Mouse (Mus musculus) kidney, embryonic 15.5 days (tissue): ENCODE data around the gene Tbx5. TPM values are rescaled to one million over a fixed set of nuclear protein-coding genes. Genes with fewer than 3 reads are reported as not detected.

Experiments used
- ATAC-seq: fragments of 200-750 bp; cut with Nextera tagmentation; replicated peaks from 2 replicates; pipeline ENCODE4 v1.8.0; 2017; ENCODE audit warnings: moderate TSS enrichment; ENCODE audit not compliant: low FRiP score
- H3K27ac ChIP-seq: fragments of 300-500 bp; sonication (generic); 2 replicates; pipeline ENCODE4 v1.5.1; 2015; ENCODE audit warnings: mild to moderate bottlenecking, inconsistent platforms
- H3K27me3 ChIP-seq: fragments of 300-500 bp; sonication (generic); 2 replicates; pipeline ENCODE4 v1.6.1; 2015; ENCODE audit warnings: inconsistent platforms
- H3K36me3 ChIP-seq: fragments of 300-500 bp; sonication (generic); 2 replicates; pipeline ENCODE4 v1.6.1; 2015; ENCODE audit warnings: inconsistent platforms
- H3K4me1 ChIP-seq: fragments of 300-500 bp; sonication (generic); 2 replicates; pipeline ENCODE4 v1.6.1; 2015; ENCODE audit warnings: inconsistent platforms
- H3K4me2 ChIP-seq: fragments of 300-500 bp; sonication (generic); 2 replicates; pipeline ENCODE4 v1.6.1; 2015; ENCODE audit warnings: moderate library complexity, mild to moderate bottlenecking, inconsistent platforms
- H3K4me3 ChIP-seq: fragments of 300-500 bp; sonication (generic); replicated peaks from 2 replicates; pipeline ENCODE4 v1.5.1; 2015; ENCODE audit warnings: mild to moderate bottlenecking, inconsistent platforms
- H3K9ac ChIP-seq: fragments of 300-500 bp; sonication (generic); 2 replicates; pipeline ENCODE4 v1.6.1; 2015; ENCODE audit warnings: mild to moderate bottlenecking, inconsistent platforms
- H3K9me3 ChIP-seq: fragments of 300-500 bp; sonication (generic); replicated peaks from 2 replicates; pipeline ENCODE4 v1.6.1; 2016; ENCODE audit warnings: inconsistent platforms
- WGBS: fragments of 180-500 bp; shearing (Covaris S2); methylation state at CpG from one replicate; pipeline ENCODE4 v1.1.7; 2015; ENCODE audit warnings: mixed read lengths; 5-methylcytosine and 5-hydroxymethylcytosine counted together
- polyA plus RNA-seq: library from polyadenylated mRNA; unstranded; fragments of >200 nt; fragmentation: Nextera tagmentation; extraction: Ambion mirVana; gene quantifications from 2 replicates; pipeline ENCODE4 v1.2.1, GENCODE M21; 2015

Gene Tbx5
- 0.14 TPM in 1 of 2 replicates, not detected in the other for polyA plus RNA-seq

DNA sequence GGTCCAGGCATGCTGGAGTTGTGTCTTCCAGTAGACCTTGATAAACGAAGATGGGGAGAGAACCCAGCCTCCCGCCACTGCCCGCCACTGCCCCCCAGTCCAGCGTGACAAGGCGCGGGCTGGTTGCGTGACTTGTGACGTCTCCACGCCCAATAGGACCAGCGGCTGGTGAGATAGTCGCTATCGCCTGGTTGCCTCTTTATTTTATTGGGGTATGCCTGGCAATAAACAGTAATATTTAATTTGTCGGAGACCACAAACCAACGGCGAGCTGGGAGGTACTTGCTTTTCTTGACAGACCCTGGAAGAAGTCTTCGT lies at the start of gene Tbx5:
Gene Tbx5 (plus strand): TSS at position 190 of the 318 bp plus-strand sequence.
- H3K27me3 ChIP-seq: peaks cover 100% of the 10 kb centered on the region
- no peak within 1 kb of the TSS for H3K9ac ChIP-seq
- no peak within 1 kb of the TSS for H3K27ac ChIP-seq
- no peaks in the 10 kb centered on the region for H3K36me3 ChIP-seq
- peaks cover 12% of the 10 kb centered on the region for H3K4me1 ChIP-seq
- peak within 1 kb of the TSS; percentile 40 for H3K4me2 ChIP-seq
- WGBS: 1% methylated on average over 16 of the region's 16 CpGs
- no peak for ATAC-seq
- H3K4me3 ChIP-seq: no peak within 1 kb of the TSS
- no peaks in the 10 kb centered on the region for H3K9me3 ChIP-seq

DNA sequence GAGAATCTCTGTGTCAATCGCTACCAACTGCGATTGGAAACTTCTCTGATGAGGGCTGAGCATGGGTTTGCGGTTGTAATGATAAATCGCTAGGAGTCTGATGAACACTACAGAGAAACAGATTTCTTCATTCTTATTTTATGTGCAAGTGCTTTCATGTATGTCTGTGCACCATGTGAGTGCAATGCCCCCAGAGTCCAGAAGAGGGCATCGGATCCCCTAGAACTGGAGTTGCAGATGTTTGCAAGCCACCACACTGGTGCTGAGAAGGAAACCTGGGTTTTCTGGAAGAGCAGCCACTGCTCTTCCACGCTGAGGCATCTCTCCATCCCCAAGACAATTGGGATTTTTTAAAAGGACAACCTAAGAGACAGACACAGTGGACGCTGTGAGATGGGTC lies 46.5 kb upstream of the Tbx5 start:
- 92% methylated on average over 7 of the region's 7 CpGs for WGBS

DNA sequence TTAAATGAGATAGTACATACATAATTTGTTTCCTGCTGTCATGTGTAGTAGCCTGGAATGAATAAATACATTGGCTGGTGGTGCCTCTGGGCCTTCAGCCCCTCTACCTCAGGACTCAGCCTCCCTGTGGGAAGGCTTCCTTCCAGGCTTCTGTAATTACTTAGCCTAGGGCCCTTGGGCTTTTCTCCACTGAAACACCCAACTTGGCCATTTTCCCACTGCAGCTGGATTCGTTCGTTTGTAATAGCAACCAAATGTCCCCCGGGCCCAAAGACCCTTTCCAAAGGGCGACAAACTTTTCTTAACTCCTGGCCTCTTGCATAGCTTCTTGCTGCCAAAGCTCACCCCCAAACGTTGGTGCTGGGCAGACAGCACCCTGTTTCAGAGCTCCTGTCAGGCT lies 40.8 kb upstream of the Tbx5 start:
- Histone ChIP-seq H3K4me2 (no peak overlapping the region), H3K4me3 (no peak overlapping the region), H3K27me3 (peaks cover 78% of the 10 kb centered on the region), H3K9ac (no peak overlapping the region), H3K27ac (no peak overlapping the region), H3K4me1 (no peaks in the 10 kb centered on the region), H3K36me3 (no peaks in the 10 kb centered on the region), H3K9me3 (peaks cover 4% of the 10 kb centered on the region)
- ATAC-seq: no peak
- WGBS: 50% methylated on average over 5 of the region's 5 CpGs

More for the DNA sequence above, 46.5 kb upstream of the Tbx5 start:
- Histone ChIP-seq H3K9me3 (peaks cover 9% of the 10 kb centered on the region), H3K27me3 (peaks cover 70% of the 10 kb centered on the region), H3K9ac (no peak overlapping the region), H3K4me2 (no peak overlapping the region), H3K36me3 (no peaks in the 10 kb centered on the region), H3K27ac (no peak overlapping the region), H3K4me1 (no peaks in the 10 kb centered on the region), H3K4me3 (no peak overlapping the region)
- no peak for ATAC-seq

DNA sequence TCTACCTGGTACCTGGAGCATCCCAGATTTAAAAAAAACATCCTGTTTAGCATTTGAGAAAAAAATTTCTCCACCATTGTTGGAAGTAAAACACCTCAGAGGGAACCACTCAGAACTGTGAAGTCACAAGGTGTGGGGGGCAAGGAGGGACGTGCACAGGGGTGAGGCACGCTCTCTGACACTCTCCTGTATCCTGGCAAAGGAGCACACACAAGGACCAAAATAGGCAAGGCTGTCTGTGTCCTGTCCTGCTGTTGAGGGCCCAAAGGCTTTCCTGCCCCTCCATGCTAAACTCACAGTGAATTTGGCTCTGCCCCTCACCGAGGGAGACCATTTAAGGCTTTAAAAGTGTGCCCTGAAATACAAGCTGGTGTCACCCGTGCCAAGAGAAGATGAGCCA lies 38.5 kb upstream of the Tbx5 start:
- H3K9me3 ChIP-seq: peaks cover 4% of the 10 kb centered on the region
- H3K36me3 ChIP-seq: no peaks in the 10 kb centered on the region
- no peak overlapping the region for H3K9ac ChIP-seq
- H3K4me2 ChIP-seq: no peak overlapping the region
- H3K4me1 ChIP-seq: no peaks in the 10 kb centered on the region
- no peak overlapping the region for H3K4me3 ChIP-seq
- WGBS: 2% methylated on average over 4 of the region's 4 CpGs
- no peak overlapping the region for H3K27ac ChIP-seq
- no peak for ATAC-seq
- H3K27me3 ChIP-seq: peaks cover 92% of the 10 kb centered on the region

DNA sequence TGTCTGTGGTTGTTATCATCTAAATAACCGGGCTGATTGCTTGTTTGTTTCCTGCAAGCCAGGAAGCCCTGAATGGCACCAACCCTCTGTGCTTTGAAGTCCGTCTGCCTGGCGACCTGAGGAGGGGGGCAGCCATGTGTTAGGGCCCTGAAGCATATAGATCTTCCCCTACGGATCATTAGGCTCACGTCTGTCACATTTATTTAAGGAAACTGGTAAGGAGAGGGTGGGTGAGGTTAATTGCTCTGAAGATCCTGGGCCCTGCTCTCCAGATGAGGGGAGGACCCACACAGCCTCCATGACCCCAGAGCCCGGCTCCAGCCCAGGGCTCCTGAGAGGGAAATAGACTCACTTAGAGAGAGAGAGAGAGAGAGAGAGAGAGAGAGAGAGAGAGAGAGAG lies 37.1 kb upstream of the Tbx5 start:
- no peaks in the 10 kb centered on the region for H3K36me3 ChIP-seq
- no peak overlapping the region for H3K9ac ChIP-seq
- no peak for ATAC-seq
- peaks cover 95% of the 10 kb centered on the region for H3K27me3 ChIP-seq
- H3K4me2 ChIP-seq: no peak overlapping the region
- H3K27ac ChIP-seq: no peak overlapping the region
- no peaks in the 10 kb centered on the region for H3K9me3 ChIP-seq
- no peaks in the 10 kb centered on the region for H3K4me1 ChIP-seq
- H3K4me3 ChIP-seq: no peak overlapping the region
- WGBS: under 1% methylated on average over 6 of the region's 6 CpGs

DNA sequence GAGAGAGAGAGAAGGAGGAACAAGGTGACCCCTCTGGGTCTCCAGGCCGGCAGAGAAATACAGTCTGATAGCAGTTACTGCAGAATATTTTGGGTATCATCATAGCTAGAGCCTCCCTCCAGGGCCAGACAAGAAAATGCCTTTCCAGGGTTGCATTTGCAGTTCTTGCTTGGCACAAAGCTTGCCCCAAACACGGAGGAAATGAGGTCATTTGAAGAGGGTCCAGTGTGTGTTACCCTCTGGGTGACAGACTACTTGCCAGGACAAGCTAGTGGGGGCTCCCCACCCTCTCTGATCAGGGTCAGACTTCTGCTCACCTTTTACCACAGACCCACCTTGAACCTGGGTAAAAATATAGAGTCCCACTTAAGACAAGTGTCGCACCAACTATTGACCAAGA lies 36.7 kb upstream of the Tbx5 start:
- 7% methylated on average over 3 of the region's 3 CpGs for WGBS
- H3K27ac ChIP-seq: no peak overlapping the region
- no peak overlapping the region for H3K9ac ChIP-seq
- ATAC-seq: no peak
- H3K4me1 ChIP-seq: no peaks in the 10 kb centered on the region
- H3K4me2 ChIP-seq: no peak overlapping the region
- no peaks in the 10 kb centered on the region for H3K36me3 ChIP-seq
- H3K9me3 ChIP-seq: no peaks in the 10 kb centered on the region
- H3K27me3 ChIP-seq: peaks cover 98% of the 10 kb centered on the region
- no peak overlapping the region for H3K4me3 ChIP-seq

DNA sequence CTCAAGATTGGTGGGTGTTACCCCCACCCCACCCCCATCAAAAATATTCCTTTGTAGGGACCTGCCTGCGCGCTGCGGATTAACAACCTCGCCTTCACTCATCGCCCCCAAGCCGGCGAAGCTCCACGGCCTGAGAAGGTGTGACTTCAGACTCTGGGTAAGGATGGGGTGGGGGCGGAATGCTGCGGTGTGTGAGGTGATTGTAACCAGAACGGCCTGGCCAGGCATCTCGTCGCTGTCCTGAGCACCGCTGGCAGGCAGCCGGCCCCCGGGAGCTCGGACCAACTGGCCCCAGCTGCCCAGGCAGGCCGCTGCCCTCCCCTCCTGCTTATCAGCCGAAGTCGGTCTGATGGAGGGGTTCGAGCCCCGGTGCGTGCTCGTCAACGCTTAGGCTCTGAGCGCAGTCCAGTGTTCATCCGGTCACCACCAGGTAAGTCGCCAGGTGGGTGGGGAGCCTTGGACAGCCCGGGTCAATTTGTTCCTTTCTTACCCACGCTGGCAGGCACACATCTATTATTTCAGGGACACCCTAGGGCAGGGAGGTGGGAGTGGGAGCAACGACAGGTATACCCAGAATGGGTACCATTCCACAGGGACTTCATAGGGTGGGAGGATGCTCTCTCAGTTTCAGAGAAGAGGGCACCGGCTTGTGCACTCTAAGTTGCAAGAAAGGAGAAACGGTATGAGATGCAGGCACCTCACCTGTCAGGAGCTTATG lies 35.9 kb upstream of the Tbx5 start:
- Histone ChIP-seq H3K4me1 (no peaks in the 10 kb centered on the region), H3K9ac (no peak overlapping the region), H3K9me3 (no peaks in the 10 kb centered on the region), H3K27ac (no peak overlapping the region), H3K4me2 (no peak overlapping the region), H3K4me3 (no peak overlapping the region), H3K36me3 (no peaks in the 10 kb centered on the region), H3K27me3 (peaks cover 100% of the 10 kb centered on the region)
- ATAC-seq: no peak
- under 1% methylated on average over 33 of the region's 33 CpGs for WGBS

DNA sequence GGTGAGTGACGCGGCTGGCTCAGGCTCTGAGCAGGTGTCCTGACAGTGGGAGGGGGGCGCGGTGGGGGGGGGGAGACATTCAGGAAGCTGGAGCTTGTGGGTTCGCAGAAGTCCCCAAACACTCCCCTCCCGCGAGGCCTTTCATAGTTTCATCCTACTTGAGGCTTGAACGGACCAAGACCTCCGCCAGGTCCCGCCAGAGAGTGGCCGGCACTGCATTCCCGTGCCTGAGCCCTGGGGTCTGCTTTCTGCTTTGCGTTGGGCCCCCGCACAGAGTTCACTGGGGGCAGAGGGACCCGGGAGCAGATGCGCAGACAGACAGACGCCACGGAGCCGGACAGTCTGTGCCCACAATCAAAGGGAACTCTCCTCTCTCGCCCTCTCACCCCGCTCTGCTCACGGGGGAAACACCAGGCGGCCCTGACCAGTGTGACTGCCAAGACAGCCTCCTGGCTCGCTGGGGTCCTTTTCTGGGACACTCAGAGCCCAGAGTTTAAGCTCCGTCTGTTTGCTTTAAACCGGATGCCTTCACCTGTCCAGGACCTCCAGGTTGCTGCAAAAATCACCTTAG lies 34.8 kb upstream of the Tbx5 start:
- H3K9me3 ChIP-seq: no peaks in the 10 kb centered on the region
- WGBS: under 1% methylated on average over 25 of the region's 26 CpGs
- H3K27me3 ChIP-seq: peaks cover 100% of the 10 kb centered on the region
- H3K9ac ChIP-seq: no peak overlapping the region
- H3K27ac ChIP-seq: no peak overlapping the region
- no peaks in the 10 kb centered on the region for H3K36me3 ChIP-seq
- no peaks in the 10 kb centered on the region for H3K4me1 ChIP-seq
- no peak for ATAC-seq
- no peak overlapping the region for H3K4me3 ChIP-seq
- no peak overlapping the region for H3K4me2 ChIP-seq

DNA sequence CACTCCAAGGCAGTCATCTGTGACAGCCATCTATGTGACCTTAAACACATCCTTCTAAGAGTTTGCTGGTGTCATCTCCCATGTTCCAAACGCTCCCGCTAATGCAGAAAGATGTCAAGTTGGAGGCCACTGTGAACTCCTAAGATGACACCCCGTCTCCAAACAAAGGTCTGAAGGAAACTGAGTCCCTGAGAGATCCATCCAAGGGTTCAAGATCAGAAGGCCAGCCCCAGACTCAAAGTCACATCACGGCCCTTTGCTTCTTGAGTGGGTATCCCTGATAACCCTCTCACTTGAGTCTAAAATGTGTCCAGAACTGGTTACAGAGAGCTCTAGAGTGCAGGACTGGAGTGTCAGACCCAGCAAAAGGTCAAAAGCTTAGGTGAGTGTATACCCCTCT lies 34.2 kb upstream of the Tbx5 start:
- Histone ChIP-seq H3K36me3 (no peaks in the 10 kb centered on the region), H3K4me3 (no peak overlapping the region), H3K4me2 (no peak overlapping the region), H3K9ac (no peak overlapping the region), H3K27me3 (peaks cover 100% of the 10 kb centered on the region), H3K4me1 (no peaks in the 10 kb centered on the region), H3K27ac (no peak overlapping the region), H3K9me3 (no peaks in the 10 kb centered on the region)
- no peak for ATAC-seq
- WGBS: 4% methylated on average over 4 of the region's 4 CpGs

DNA sequence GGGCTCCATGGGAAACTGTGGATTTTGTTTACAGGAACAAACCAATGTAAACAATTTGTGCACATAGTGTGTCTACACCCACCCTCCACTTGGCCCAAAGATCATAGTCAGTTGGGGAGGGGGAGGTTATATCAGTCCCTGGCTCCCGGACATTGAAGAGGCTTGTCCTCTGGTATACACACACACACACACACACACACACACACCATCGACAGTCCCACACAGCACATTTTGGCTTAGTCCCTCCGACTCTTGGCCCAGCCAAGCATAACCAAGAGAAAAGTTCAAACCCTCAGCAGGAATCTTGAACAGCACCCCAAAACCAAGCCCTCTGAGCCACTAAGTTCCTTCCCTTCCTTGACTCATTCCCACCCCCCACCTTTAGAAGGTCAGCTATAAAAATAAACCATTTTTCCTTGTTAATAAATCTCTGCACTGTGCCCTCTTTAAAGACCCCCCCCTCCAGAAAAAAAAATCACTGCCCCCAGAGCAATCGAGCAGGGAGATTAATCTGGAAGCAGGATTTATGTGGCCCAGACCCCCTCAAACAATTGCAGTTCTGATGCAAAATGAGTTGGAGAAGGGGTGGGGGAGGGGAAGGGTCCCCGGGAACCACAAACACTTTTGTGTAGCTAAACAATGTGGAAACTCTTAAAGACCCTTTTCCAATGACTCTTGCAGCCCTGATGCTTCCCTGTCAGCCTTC lies 33.6 kb upstream of the Tbx5 start:
- H3K9me3 ChIP-seq: no peaks in the 10 kb centered on the region
- H3K4me3 ChIP-seq: no peak overlapping the region
- WGBS: 3% methylated on average over 5 of the region's 5 CpGs
- no peak overlapping the region for H3K9ac ChIP-seq
- no peak overlapping the region for H3K4me2 ChIP-seq
- H3K36me3 ChIP-seq: no peaks in the 10 kb centered on the region
- H3K27ac ChIP-seq: no peak overlapping the region
- peaks cover 5% of the 10 kb centered on the region for H3K4me1 ChIP-seq
- ATAC-seq: no peak
- peaks cover 100% of the 10 kb centered on the region for H3K27me3 ChIP-seq

DNA sequence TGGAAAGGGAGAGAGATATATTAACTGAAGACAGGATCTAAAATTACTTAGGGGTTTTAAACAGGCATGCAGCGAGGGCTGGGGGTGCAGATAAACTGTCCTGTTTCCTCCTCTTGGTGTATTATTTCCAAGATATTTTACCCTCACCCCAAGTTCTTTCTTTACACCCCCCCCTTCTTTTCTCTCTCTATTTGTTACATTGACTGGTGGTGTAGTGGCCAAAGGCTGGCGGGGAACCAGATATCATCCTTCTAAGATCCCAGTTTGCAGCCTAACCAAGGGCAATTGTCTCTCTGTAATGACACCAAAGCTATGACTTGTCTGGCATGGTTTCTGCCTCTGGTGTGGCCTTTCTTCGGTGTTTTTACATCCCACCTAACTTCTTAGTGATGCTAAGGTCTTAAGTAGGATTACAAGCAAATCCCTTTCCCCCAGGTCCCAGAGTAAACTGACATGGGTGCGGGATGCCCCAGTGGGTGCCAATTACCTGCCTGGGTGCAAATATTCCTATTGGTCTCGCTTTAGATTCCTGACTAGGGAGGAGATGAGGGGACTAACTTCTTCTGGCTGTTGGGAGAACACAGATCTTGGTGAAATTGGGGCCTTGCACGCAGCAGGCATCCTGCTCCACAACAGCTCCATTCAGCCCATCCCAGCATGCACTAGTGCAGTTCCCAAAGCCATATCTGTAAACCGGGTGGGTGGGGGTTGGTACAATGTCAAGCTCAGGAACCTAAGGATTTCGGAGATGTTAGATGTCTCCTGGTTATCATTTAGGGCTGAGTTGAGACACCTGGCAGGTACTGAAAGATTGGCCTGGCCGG lies 32.8 kb upstream of the Tbx5 start:
- WGBS: 3% methylated on average over 9 of the region's 9 CpGs
- H3K27ac ChIP-seq: no peak overlapping the region

DNA sequence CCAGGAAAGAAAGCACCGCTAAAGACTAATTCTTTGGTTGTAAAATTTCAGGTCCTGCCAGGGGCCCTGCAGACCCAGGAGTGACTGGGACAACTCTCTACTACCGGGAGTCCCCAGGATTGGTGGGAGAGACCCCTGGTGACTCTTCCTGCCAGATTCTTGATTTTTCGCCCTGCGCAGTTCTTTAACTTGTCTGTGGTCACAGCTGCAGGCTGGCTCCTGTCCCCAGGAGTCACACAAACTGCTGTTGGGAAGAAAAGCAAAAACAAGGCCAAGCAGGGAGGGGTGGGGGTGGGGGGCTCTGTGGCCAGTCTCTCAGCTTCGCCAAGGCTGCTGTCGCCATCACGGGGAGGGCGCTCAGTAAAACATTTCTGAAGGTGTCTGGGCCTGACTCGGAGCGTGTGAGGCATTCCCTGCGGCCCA lies 32.2 kb upstream of the Tbx5 start:
- Histone ChIP-seq H3K36me3 (no peaks in the 10 kb centered on the region), H3K4me1 (peaks cover 6% of the 10 kb centered on the region), H3K27me3 (peaks cover 100% of the 10 kb centered on the region), H3K27ac (no peak overlapping the region), H3K4me3 (no peak overlapping the region), H3K4me2 (no peak overlapping the region), H3K9ac (no peak overlapping the region), H3K9me3 (no peaks in the 10 kb centered on the region)
- under 1% methylated on average over 11 of the region's 11 CpGs for WGBS
- ATAC-seq: no peak

More for the DNA sequence above, 32.8 kb upstream of the Tbx5 start:
- Histone ChIP-seq H3K27me3 (peaks cover 100% of the 10 kb centered on the region), H3K9ac (no peak overlapping the region), H3K4me2 (no peak overlapping the region), H3K4me3 (no peak overlapping the region), H3K4me1 (peaks cover 6% of the 10 kb centered on the region), H3K9me3 (no peaks in the 10 kb centered on the region), H3K36me3 (no peaks in the 10 kb centered on the region)
- ATAC-seq: no peak
